Mouse (Mus musculus): ENCODE measurements around the gene Slc26a10. TPM values are rescaled to one million over a fixed set of nuclear protein-coding genes. Genes with fewer than 3 reads are reported as not detected.
"Not testable (repeated sequence)": the region's sequence is repeated elsewhere in the genome, so short reads cannot be mapped to it uniquely, and the experiment has no call there.

Slc26a10 gene
- total RNA-seq, 2 experiments from 2014 or later: 0.89 to 1.1 TPM

GRCm38 (mm10) chr10:127162771-127163261, 17.6 kb downstream of the Slc26a10 start:
- DNase-seq: not testable (repeated sequence)

DNA sequence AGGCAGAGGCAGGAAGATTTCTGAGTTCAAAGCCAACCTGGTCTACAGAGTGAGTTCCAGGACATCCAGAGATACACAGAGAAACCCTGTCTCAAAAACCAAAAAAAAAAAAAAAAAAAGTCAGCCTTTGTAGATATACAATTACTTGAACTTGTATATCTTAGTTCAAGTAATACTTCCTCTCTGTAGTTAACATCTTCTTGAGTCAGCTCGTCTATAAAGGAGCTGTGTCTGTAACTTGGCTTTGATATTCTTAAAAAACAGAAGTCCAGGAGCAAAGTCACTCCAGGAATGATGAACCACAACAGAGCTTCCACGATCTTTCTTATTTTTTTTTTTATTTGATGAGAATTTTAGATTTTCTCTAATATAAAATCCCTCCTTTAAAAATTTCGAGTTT, 19.7 kb downstream of the Slc26a10 start:
- DNase-seq: no peak

DNA sequence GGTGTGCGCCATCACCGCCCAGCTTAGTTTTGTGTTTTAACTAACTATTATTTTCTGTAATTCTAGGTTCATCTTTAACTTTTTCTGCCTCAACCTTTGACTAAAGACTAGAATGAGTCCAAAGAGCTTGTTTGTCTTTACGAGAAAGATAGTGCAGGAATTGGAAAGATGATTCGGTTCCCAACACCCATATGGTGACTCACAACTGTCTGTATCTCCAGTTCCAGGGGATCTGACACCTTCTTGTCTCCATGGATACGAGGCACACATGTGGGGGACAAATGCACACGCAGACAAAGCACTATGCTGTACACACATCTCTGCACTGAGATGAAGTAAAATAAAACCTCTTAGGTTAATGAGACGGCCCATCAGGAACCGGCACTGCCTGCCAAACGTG, 20.4 kb downstream of the Slc26a10 start:
- no peak for DNase-seq

DNA sequence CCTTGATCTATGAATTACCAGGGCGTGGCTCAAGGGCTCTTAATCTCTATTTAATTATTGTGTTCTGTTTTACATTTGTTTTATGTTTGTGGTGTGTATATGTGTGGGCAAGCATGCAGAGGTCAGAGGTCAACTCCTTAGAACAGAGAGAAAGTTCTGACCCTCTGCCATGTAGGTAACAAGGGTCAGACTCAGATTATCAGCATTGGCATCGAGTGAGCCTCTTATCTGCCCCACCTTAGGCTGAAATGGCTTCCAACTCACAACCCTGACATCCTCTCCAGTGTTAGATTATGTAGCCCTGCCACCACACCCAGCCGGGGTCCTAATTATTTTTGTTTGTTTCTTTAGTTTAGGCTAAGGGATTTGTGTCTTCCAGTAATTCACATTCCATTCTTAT, 22.0 kb downstream of the Slc26a10 start:
- DNase-seq: no peak

GRCm38 (mm10) chr10:127156511-127156910, 23.9 kb downstream of the Slc26a10 start:
- no peak for DNase-seq

DNA sequence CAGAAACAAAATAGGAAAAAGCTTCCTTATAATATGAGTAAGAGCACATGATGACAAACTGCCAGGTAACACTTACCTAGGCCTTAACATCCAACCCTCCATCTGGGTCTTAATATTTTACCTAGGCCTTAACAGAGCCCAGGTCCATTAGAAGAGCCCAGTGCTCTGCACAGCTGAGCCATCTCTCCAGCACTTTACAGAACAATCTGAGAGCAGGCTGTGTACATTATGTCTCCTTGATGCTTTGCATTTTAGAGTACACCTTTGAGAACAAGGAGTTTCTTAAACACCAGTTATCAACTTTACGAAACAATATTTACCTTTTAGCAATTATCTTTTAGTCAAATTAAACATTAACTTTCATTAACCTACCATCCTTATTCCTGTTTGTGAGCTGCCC, 24.4 kb downstream of the Slc26a10 start:
- DNase-seq: no peak

DNA sequence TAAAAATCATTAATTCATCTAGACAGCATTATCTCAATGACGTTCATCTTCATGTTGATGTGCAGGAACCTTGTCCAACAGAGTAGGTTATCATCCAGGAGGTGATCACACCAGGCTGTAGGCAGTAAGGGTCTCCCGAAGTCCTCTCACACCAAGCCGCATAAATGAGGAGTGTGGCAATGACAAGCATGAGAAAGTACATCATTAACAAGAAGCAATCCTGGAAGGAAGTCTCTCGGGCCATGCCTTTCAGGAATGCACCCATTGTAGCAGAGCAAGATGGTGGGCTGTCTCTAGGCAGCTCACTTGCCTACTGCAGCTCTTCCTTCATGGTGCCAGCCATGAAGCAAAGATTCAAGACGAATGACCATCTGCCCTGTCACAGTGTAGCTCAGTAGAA, 25.8 kb downstream of the Slc26a10 start:
- DNase-seq: no peak

DNA sequence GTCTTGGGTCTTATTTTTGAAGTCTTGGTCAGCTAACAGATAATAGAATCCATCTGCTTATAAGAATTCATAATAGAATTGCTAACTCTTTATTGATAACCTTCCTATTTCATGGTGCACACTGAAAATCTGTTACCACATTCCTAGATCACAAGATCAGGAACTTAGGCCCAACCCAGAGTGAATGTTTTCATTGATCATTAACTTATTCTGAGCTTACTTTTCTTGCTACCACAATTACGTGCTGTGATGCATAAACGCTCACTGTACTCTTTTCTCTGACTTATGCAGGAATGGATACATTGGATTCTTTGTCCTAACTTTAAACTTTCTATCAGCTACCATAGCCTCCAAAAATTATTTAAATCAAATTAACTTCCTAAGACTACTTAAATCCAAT, 26.2 kb downstream of the Slc26a10 start:
- DNase-seq: no peak

- no peak for DNase-seq
These were observed 27.1 kb downstream of the Slc26a10 start for GRCm38 (mm10) chr10:127153323-127153722.

DNA sequence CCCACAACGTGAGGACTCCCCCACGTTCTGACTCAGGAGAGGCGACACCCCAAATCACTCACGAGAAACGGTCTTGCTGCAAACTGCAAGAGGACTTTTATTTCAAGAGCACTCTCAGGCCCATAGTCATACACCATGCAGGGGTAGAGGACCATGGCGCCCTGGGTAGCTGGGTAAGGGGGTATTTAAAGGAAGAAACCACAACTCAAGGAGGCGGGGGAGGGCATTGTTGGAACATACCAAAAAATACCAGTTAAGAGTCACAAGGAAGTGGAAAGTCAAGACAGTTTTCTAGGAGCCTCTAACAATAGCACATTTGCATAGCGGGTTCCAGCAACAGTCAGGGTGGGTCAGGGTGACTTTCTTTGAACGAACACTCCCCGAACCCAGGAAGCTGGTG, 27.9 kb downstream of the Slc26a10 start:
- DNase-seq: not testable (repeated sequence)

DNA sequence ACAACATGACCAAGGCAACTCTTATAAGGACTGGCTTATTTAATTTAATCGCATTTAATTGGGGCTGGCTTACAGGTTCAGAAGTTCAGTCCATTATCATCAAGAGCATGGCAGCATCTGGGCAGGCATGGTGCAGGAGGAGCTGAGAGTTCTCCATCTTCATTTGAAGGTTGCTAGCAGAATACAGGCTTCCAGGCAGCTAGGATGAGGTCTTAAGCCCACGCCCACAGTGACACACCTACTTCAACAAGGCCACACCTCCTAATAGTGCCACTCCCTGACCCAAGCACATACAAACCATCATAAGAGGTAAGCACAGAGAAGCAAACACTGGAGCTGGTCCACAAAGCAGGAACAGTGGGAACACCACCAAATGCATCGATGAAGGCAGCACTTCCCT, 29.2 kb downstream of the Slc26a10 start:
- not testable (repeated sequence) for DNase-seq

GRCm38 (mm10) chr10:127150471-127150872, 30.0 kb downstream of the Slc26a10 start:
- DNase-seq: no peak

DNA sequence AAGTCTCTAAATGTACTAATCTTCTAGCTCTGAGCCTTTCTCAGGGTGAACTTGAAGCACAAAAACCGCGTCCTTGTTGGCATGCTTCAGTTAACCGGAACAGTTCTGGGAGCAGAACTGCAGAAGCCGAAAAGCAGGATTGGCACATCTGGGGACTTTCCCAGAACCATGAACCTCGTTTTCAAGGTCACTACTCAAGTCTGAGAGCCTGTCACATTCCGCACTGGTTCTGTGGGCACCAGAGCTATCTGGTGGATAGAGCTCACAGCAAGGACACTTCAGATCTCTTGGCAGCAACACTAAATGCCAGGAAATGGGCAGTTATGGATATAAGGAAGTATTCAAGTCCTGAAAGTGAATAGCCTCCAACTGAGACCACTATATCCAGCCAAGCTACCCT, 33.3 kb downstream of the Slc26a10 start:
- peak; percentile 35 to 41 for DNase-seq

DNA sequence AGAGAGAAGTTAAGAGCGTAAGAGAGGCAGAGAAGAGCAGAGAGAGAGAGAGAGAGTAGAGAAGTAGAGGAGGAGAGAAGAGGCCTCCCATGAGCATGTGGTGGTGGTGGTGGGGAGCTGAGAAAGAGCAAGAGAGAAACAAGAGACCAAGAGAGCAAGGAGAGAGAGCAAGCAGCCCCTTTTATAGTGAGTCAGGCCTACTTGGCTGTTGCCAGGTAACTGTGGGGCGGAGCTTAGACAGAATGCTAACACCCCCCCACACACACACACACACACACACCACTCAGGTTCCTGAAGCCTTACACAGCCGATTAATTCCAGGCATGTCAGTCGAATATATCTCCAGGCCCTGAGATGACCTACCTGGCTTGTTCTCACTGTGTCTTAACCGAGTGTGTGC, 35.1 kb downstream of the Slc26a10 start:
- no peak for DNase-seq

GRCm38 (mm10) chr10:127144536-127144935, 35.9 kb downstream of the Slc26a10 start:
- DNase-seq: no peak

GRCm38 (mm10) chr10:127143228-127143627, 37.2 kb downstream of the Slc26a10 start:
- DNase-seq: no peak

DNA sequence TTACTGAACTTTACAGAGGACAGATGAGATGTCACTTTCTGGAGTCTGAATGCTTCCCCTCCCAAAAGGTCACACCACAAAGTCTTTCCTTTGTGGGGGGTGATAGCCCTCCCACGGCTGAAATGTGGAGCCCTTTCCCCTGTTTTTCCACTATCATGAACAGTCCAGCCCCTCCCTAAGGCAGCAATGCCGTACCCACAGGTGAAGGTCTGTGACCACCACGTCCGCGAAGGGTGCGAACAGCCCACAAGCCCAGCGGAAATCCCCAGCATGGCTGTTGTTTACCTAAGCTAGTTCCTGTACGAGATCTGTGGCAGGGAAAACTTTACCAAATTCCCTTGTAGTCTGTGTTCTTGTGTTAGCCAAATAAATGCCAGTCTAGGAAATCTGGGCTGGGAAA, 38.9 kb downstream of the Slc26a10 start:
- DNase-seq: no peak

GRCm38 (mm10) chr10:127140971-127141370, 39.5 kb downstream of the Slc26a10 start:
- DNase-seq: no peak

- DNase-seq: no peak
These were observed 41.9 kb downstream of the Slc26a10 start for GRCm38 (mm10) chr10:127138328-127139141.

DNA sequence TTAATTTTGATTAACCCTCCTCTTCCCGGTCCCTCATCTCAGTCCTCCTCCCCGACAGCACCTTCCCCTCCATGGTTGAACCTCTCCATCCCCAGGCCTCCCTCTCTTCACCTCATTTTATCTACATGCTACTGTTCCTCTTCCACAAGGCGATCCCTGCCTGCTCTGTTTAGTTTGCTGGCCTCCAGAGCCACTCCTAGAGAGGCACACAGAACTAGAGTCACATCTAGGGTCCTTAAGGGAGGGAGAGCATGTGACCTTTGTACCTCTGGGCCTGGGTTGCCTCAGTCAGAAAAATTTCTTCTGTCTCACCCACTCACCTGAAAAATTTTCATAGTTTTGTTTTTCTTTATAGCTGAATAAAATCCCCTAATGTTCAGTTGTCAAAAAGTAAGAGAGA, 42.5 kb downstream of the Slc26a10 start:
- DNase-seq: no peak

DNA sequence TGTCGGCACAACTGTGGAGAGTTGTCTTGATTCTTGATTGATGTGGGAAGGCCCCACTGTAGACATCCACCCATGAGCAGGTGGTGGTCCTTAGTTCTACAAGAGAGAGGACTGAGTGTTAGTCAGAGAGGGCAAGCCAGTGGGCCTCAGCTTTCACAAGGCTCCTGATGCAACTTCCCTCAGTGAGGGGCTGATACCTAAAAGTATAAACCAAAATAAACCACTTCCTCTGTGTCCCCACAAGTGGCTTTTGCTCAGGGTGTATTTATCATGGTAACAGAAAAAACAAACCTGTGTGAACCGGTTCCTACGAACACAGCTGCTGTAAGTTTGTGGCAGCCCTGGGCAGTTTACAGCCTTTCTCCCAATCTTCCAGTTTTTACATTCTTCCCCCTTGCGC, 43.9 kb downstream of the Slc26a10 start:
- DNase-seq: no peak

DNA sequence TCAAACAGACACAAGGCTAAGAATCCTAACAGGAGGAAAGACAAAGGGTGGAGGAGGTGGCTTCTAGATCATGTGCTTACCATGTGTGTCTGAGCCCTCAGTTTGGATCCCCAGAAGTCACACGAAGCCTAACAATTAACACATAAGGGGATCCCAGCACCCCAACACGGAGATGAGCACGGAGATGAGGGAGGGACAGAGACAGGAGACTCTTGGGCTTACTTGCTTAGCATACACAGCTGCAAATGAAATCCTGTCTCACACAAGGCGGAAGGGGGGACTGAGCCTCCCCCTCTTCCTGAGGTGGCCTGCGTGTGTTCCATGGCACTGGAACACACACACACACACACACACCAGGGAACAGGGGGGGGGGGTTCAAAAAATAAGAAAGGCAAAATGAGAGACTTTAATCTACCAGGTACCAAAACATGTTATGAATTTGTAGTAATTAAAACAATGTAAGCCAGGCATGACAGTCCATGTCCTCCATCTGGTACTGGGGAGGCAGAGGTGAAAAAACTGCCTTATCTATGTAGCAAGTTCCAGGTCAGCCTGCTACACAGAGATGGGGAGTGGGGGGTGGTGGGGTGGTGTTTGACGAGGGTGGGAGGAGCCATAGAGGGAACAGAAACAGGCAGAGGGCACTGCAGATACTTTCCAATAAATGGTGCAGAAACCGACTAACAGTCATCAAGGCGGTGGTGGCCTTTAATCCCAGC, 45.2 kb downstream of the Slc26a10 start:
- no peak for DNase-seq

DNA sequence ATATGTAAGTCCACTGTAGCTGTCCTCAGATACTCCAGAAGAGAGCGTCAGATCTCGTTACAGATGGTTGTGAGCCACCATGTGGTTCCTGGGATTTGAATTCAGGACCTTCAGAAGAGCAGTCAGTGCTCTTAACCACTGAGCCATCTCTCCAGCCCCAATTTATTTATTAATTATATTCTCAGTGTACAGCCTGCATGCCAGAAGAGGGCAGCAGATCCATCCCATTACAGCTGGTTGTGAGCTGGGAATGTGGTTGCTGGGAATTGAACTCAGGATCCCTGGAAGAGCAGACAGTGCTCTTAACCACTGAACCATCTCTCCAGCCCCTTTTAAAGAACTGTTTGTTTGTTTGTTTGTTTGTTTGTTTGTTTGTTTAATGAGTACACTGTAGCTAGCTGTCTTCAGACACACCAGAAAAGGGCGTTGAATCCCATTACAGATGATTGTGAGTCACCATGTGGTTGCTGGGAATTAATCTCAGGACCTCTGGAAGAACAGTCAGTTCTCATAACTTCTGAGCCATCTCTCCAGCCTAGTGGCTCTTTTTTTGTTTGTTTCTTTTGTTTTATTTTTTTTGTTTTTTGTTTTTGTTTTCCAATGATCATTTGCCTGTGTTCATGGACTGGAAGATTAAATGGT, 45.9 kb downstream of the Slc26a10 start:
- peak in 1 of 2 experiments; percentile 56 for DNase-seq

Measured in adrenal gland, postnatal 36 days (tissue).